In genomic region chr4:97868307-97868937, GRCm38 (mm10) we compare ENCODE assay signal across 8 mouse cellular contexts.
DNase-seq lines count a peak whose midpoint lies in the region; ATAC-seq and TF ChIP-seq lines count a peak whose summit lies in the region.

No protein-coding gene starts in this region.

- no peak overlapping the region; the same call in 1 of the 2 replicates for H3K9ac ChIP-seq in forebrain, embryonic 15.5 days (replicated peaks)
- H3K9ac ChIP-seq in hindbrain, embryonic 13.5 days = no peak overlapping the region
- H3K9ac ChIP-seq in midbrain, postnatal 0 days (replicated peaks; ENCODE audit: low read length, poor library complexity, severe bottlenecking) = peak overlapping the region; percentile 39; the same call in 1 of the 2 replicates

- peak overlapping the region; percentile 89 for H3K27ac ChIP-seq in forebrain, embryonic 15.5 days (replicated peaks)
- peak overlapping the region; percentile 87 for H3K27ac ChIP-seq in hindbrain, embryonic 13.5 days
- H3K27ac ChIP-seq in left cerebral cortex, adult 2 months = peak overlapping the region; percentile 91
- H3K27ac ChIP-seq in midbrain, postnatal 0 days (ENCODE audit: low read depth, low read length) = peak overlapping the region; percentile 84
- no peak overlapping the region for H3K27ac ChIP-seq in thymus, adult 2 months (ENCODE audit: control insufficient read depth, insufficient read depth, low read length)

- no peaks in the 10 kb centered on the region for H3K36me3 ChIP-seq in forebrain, embryonic 15.5 days
- H3K36me3 ChIP-seq in hindbrain, embryonic 13.5 days = no peaks in the 10 kb centered on the region
- H3K36me3 ChIP-seq in midbrain, postnatal 0 days (ENCODE audit: insufficient read depth, low read length) = no peaks in the 10 kb centered on the region
- no peaks in the 10 kb centered on the region for H3K36me3 ChIP-seq in thymus, adult 2 months (ENCODE audit: control insufficient read depth, insufficient read depth, low read length)

- TF ChIP-seq POLR2A in thymus, adult 2 months (IDR thresholded peaks at IDR 0.05; ENCODE audit: control insufficient read depth, extremely low read depth, insufficient read depth, low read length, poor library complexity) = no peak

- ATAC-seq in forebrain, embryonic 15.5 days (replicated peaks) = peak; percentile 38
- ATAC-seq in hindbrain, embryonic 13.5 days (ENCODE audit: low FRiP score) = 0 out of 2 replicates have a peak, but pooled peaks have one; percentile 27
- ATAC-seq in midbrain, postnatal 0 days (ENCODE audit: low FRiP score) = peak; percentile 9; the same call in 1 of the 2 replicates

- DNase-seq in urinary bladder, postnatal 36 days (ENCODE audit: low spot score in 2 of 2) = peak; percentile 17 to 58
- DNase-seq in urinary bladder, adult 18-20 months (ENCODE audit: low spot score in 2 of 2) = no peak
- no peak for DNase-seq in left cerebral cortex, adult 2 months (ENCODE audit: extremely low spot score in 1 of 2, low spot score in 2 of 2)
- DNase-seq in midbrain, postnatal 0 days (ENCODE audit: low spot score) = peak; percentile 46
- DNase-seq in thymus, adult 2 months = no peak
- DNase-seq in embryo, embryonic 9.5 days (ENCODE audit: extremely low spot score) = no peak

- intact Hi-C loops in left cerebral cortex, adult 2 months (cut with DNase I) = loop anchor here (2.0 kb wide), 1 partner anchor 90 kb away; the partner anchor contains the start of gene E130114P18Rik

- 41% methylated on average over 10 of the region's 10 CpGs for WGBS in forebrain, embryonic 15.5 days
- 69% methylated on average over 10 of the region's 10 CpGs for WGBS in hindbrain, embryonic 13.5 days
- 55% methylated on average over 10 of the region's 10 CpGs for WGBS in midbrain, postnatal 0 days
- 94% methylated on average over 10 of the region's 10 CpGs for WGBS in thymus, adult 2 months

- no peak for TF ChIP-seq CTCF in left cerebral cortex, adult 2 months (IDR thresholded peaks at IDR 0.05)
- TF ChIP-seq CTCF in midbrain, postnatal 0 days (IDR thresholded peaks at IDR 0.05) = no peak
- TF ChIP-seq CTCF in thymus, adult 2 months (IDR thresholded peaks at IDR 0.05; ENCODE audit: borderline replicate concordance, control insufficient read depth, extremely low read depth, insufficient read depth, low read length, poor library complexity) = no peak

- peak overlapping the region; percentile 45 for H3K4me2 ChIP-seq in forebrain, embryonic 15.5 days (replicated peaks)
- H3K4me2 ChIP-seq in hindbrain, embryonic 13.5 days = peak overlapping the region; percentile 43
- peak overlapping the region; percentile 48 for H3K4me2 ChIP-seq in midbrain, postnatal 0 days (ENCODE audit: low read depth, low read length, poor library complexity, severe bottlenecking)

- H3K4me1 ChIP-seq in forebrain, embryonic 15.5 days = peaks cover 69% of the 10 kb centered on the region
- peaks cover 48% of the 10 kb centered on the region for H3K4me1 ChIP-seq in hindbrain, embryonic 13.5 days (replicated peaks)
- no peaks in the 10 kb centered on the region; the same call in 1 of the 2 replicates for H3K4me1 ChIP-seq in midbrain, postnatal 0 days (ENCODE audit: insufficient read depth, low read length)
- H3K4me1 ChIP-seq in thymus, adult 2 months (replicated peaks; ENCODE audit: control insufficient read depth, insufficient read depth, low read length) = no peaks in the 10 kb centered on the region; the same call in 1 of the 2 replicates

- H3K4me3 ChIP-seq in forebrain, embryonic 15.5 days = peak overlapping the region; percentile 38
- H3K4me3 ChIP-seq in hindbrain, embryonic 13.5 days = peak overlapping the region; percentile 28
- peak overlapping the region; percentile 55 for H3K4me3 ChIP-seq in left cerebral cortex, adult 2 months
- H3K4me3 ChIP-seq in midbrain, postnatal 0 days (ENCODE audit: low read depth, low read length) = peak overlapping the region; percentile 34
- no peak overlapping the region for H3K4me3 ChIP-seq in thymus, adult 2 months (ENCODE audit: control insufficient read depth, insufficient read depth, low read length)

- H3K27me3 ChIP-seq in forebrain, embryonic 15.5 days = no peaks in the 10 kb centered on the region
- H3K27me3 ChIP-seq in hindbrain, embryonic 13.5 days = no peaks in the 10 kb centered on the region
- 0 out of 2 replicates have a peak, but pooled peaks cover 3% of the 10 kb centered on the region for H3K27me3 ChIP-seq in midbrain, postnatal 0 days (ENCODE audit: insufficient read depth, low read length)
- no peaks in the 10 kb centered on the region for H3K27me3 ChIP-seq in thymus, adult 2 months (ENCODE audit: control insufficient read depth, insufficient read depth, low read length)

- H3K9me3 ChIP-seq in forebrain, embryonic 15.5 days = no peaks in the 10 kb centered on the region
- no peaks in the 10 kb centered on the region for H3K9me3 ChIP-seq in hindbrain, embryonic 13.5 days
- no peaks in the 10 kb centered on the region for H3K9me3 ChIP-seq in midbrain, postnatal 0 days (ENCODE audit: low read length)

Comparison
In these comparisons a context has a peak if more than half of its experiments do, and no peak if none do; other contexts are left out.
1. DNase-seq: peak in urinary bladder, postnatal 36 days (2 of 2) and midbrain, postnatal 0 days (single experiment); none in urinary bladder, adult 18-20 months (0 of 2), left cerebral cortex, adult 2 months (0 of 2), thymus, adult 2 months (single experiment) and embryo, embryonic 9.5 days (single experiment).
2. Peak in every context shown above with its lines, with median percentiles within 50 percentile points of each other: ATAC-seq and H3K4me2 ChIP-seq.